Mouse (Mus musculus) MEL-GATA-1-ER (cell line): ENCODE data around the gene Cacna2d3.

Experiments used
- DNase-seq: peaks from one replicate; pipeline ENCODE4 v3.0.0-alpha.2; 2012; ENCODE audit warnings: low read depth; ENCODE audit errors: extremely low read depth

Gene Cacna2d3

DNA sequence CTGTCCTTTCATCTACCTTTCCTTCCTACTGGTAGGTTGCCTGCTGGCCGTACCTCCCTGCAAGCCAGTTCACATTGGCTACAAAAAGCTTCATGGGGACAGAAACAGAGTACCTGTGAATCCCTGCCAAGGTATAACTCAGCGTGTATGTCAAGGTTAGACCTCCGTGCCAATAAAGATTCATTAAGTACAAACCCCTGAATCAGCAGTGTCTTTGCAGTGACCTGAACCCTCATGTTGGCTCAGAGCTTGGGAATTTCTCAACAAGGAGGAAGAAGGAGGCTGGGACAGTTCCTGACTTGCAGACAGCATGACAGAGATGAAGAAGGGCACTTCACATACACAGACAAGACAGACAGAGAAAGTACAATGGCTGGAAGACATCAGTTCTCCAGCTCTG, 225.1 kb downstream of the Cacna2d3 start:
- no peak for DNase-seq

DNA sequence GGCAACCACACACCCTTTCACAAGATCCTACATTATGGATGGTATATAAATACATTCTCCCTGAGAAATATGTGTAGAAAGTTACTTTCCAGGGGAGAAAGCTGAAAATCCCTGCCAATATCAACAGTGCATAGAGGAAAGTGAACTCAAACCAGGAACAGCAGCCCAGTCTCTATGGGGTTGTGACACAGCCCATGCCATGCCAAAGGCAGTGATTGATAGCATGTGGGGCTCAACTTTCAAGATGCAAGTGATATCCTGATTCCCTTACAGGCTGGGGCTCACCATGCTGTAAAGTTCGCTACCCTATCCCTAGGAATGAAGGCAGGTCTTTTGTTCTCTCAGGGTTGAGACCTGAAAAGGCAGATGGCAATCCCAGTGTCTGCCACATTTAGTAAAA, 229.9 kb downstream of the Cacna2d3 start:
- no peak for DNase-seq

DNA sequence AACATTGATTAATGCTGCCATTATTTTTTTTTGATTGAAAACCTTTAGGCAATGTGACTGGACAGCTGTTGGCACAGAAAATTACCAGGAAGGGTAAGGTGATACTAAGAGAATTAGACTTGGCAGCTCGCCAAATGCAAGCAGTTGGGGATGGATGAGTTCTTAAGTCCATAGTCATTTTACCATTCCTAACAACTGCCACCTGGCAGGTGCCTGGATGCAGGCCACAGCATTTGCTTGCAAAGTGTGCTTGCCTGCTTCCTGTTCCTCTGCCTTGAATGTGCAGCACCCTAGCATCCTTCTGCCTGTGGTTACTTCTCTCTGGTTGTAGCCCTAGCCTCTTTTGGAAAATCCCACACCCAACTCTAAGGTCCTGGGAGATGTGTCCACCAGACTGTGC, 236.2 kb downstream of the Cacna2d3 start:
- no peak for DNase-seq

- no peak for DNase-seq
Measured at GRCm38 (mm10) chr14:29478403-29478983, 243.2 kb downstream of the Cacna2d3 start.

- no peak for DNase-seq
Measured at GRCm38 (mm10) chr14:29464277-29464676, 257.4 kb downstream of the Cacna2d3 start.

DNA sequence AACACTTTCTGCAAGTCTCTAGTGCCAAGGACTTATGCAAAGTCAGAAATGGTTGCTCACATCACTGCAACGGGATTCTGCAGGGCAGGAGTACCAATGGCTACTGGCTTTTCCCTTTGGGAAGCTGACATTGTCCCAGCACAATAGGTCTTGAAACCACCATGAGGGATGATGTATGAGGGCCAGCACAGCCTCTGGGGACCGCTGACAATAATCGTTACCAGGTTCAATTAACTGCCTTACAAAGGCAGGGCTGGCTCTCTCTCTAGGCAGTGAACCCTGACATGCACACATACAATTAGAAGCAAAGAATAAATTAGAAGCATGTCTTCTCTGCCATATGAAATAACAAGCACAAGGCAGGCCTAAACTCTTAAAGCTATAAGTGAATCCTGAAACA, 272.5 kb downstream of the Cacna2d3 start:
- DNase-seq = no peak

DNA sequence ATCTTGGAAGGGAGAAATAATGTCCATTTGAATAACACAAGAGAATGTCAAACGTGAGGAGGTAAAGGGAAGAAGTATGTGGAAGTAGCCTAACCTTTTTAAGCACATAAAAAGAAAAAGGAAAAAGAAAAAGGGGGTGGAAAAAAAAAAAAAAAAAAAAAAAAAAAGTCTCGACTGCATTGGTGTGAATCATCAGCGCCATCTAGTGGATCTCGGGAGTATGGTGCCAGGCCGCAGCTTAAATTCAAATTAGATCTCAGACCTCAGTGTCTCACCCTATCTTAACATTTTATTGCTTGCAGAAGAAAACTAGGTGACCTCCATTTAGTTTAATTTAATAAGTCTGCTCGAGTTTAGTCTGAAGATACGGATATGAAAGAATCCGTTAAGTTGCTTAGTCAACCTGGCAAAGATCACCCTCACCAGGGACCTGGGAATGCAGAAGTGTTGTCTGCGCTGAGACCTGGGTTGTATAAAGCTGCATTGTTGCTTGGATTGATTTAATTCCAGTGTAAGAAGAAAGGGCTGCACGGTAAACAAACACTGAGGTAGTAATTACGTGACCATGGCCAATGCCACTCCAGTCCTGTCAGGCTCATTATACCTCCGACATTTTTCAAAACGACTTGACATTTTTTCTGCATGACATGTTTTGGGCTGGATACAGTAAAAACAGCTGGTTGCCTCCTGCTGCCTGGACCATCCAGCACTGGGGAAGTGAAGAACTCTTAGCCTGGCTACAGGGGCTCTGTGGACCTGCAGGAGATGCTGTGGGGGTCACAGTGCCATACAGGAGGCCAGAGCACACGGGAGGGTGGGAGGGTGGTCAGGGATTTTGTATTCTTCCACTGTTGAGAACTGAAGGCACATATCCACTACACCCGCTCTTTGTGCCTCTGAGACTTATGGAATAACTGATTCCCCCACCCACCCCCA, 278.3 kb downstream of the Cacna2d3 start:
- DNase-seq = no peak

DNA sequence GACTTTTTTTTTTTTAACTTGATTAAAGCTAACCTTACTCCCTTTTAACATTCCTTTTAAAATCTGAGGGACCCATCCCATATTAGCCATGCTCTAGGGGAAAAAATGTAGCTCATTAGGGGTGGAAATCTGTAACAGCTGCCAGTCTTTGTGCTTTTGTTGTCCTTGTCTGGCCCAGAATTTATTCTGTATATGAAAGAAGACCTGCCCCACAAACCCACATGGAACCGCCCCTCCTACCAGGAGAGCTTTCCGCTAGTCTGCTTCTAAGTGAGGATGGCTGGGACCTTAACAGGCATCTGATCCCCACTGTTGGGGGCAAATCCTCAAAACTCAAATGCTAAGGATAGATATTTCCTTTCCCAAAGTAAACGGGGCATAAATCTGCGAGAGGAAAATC, 279.2 kb downstream of the Cacna2d3 start:
- no peak for DNase-seq

GRCm38 (mm10) chr14:29438666-29439065, 283.0 kb downstream of the Cacna2d3 start:
- no peak for DNase-seq

DNA sequence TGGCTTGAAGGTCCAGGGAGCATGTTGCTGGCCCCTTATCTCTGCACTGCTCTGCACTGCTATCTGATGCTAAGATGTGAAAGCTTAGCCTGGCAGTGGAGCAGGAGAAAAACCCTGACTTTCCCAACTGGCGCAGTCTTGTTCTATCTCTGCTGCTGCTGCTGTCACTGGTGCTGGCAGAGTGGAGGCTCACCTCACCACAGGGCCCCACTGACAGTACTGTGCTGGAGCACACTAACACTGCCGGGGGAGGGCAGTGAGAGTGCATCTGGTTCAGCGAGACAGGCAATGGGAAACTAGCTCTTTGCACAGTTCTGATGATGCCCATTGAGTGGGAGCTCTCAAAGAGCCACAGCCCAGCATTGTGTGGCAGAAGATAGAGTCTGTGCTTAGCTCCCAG, 283.4 kb downstream of the Cacna2d3 start:
- DNase-seq = no peak

- no peak for DNase-seq
Measured at GRCm38 (mm10) chr14:29435203-29435602, 286.5 kb downstream of the Cacna2d3 start.

GRCm38 (mm10) chr14:29433716-29434115, 287.9 kb downstream of the Cacna2d3 start:
- DNase-seq = no peak

DNA sequence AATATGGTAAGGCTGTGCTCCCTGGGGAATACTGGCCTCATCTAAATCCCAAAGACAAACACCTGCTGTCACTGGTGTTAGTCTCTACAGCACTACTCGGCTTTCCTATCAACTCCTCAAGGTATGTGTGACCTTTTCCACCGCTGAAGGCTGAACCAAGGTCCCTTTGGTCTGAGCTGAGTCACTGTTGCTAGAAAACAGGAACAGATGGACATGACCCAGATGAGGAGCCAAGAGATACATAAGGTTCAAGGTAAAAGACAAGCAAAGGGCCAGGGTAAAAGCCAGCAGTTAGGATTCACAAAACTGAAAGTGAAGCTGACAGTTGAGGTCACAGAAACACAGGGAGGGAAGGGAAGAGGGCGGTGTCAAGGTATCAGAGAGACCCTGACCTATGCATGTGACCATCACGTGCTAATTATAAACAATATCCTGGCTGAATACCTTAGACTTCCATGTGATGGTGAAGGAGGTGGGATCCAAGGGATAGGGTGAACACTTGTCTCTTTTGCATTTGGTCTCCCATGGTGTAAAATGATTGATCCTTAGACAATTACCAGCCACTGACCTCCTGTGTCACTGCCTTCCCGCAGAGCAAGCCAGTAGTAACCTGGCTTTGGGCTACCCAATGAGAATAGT, 288.5 kb downstream of the Cacna2d3 start:
- DNase-seq = no peak

- DNase-seq = no peak
Measured at GRCm38 (mm10) chr14:29429788-29430187, 291.9 kb downstream of the Cacna2d3 start.

GRCm38 (mm10) chr14:29425666-29426065, 296.0 kb downstream of the Cacna2d3 start:
- DNase-seq = no peak

GRCm38 (mm10) chr14:29425208-29425607, 296.5 kb downstream of the Cacna2d3 start:
- DNase-seq = no peak

DNA sequence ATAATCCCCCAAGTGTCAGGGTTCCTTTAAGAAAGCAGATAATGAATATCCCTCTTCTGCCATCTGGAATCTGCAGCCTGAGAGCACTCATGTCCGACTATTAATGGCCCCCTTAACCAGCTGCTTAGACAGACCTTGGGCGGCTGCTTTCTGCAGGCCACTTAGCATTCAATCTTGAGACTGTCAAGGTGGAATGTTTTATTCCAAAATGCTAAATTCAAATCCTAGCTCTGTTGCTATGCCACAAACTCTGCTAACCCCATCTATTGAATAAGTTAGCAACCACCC, 315.8 kb downstream of the Cacna2d3 start:
- DNase-seq = no peak

GRCm38 (mm10) chr14:29405125-29405877, 316.4 kb downstream of the Cacna2d3 start:
- DNase-seq = no peak

DNA sequence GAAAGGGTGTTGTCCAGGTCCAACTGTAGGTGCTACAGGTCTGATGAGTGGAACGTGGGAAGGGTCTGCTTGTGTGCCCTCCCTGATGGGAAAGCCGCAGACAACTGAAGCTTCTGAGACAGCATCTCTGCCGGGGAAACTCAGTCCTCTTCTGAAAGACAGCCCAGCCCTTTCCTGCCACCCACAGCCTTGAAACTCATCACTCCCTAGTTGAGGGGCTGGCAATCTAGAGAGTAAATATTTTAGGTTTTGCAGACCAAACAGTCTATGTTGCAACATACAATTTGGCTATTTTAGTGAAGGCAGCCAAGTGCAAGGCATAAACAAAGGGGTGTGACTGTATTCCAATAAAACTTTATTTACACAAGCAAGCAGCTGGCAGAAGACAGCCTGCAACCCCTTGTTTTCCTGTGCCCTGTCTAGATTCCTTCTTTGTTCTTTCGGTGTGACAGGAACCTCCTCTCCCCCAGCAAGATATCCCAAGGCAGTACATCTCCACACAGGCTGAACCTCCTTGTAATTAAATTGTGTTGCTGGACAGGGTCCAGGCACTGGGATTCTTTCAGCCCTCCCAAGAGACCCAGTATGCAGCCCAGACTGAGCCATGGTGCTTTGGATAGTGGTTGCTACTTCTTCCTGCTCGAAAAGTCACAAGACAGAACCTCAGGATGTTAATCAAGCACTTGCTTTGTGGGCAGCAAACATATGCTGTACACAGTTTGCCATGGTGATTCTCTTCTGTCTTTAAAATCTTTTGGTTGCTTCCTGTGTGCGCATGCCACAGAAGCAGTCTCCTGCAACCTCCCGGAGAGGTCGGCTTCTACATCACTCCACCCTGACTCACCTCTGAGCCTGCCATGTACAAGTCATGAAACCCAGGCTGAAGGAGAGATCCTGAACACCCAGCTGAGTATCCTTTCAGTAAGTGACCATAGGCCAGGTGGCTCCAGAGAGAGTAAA, 317.5 kb downstream of the Cacna2d3 start:
- no peak for DNase-seq

GRCm38 (mm10) chr14:29402471-29402870, 319.2 kb downstream of the Cacna2d3 start:
- DNase-seq = no peak

GRCm38 (mm10) chr14:29393786-29394185, 327.9 kb downstream of the Cacna2d3 start:
- no peak for DNase-seq
